Mouse (Mus musculus) testis, adult 2 months (tissue): Measurements from ENCODE around the gene Srf.

Source experiments
- CTCF ChIP-seq: fragments of 200-500 bp; IDR thresholded peaks from 2 replicates; pipeline ENCODE4 v1.5.1; 2012; ENCODE audit warnings: low read depth, mild to moderate bottlenecking, inconsistent platforms, low read length, moderate library complexity; ENCODE audit not compliant: control insufficient read depth, insufficient read depth, insufficient replicate concordance
- POLR2A ChIP-seq: fragments of 200-500 bp; IDR thresholded peaks from 2 replicates; pipeline ENCODE4 v1.6.1; 2012; ENCODE audit warnings: low read depth, mild to moderate bottlenecking, inconsistent platforms, low read length, moderate library complexity; ENCODE audit not compliant: control insufficient read depth

- no peak for TF ChIP-seq CTCF
- TF ChIP-seq POLR2A = no peak
Observed at GRCm38 (mm10) chr17:46513329-46513728, 42.6 kb downstream of the Srf start.
